Mouse (Mus musculus): ENCODE results near the gene F2.

- TF ChIP-seq CTCF (conservative IDR thresholded peaks at IDR 0.05; ENCODE audit: low read length) = no peak
- TF ChIP-seq POU5F1 (IDR thresholded peaks at IDR 0.05; ENCODE audit: borderline replicate concordance, low read length) = no peak
Measured at GRCm38 (mm10) chr2:91683919-91684318, 47.7 kb upstream of the F2 start.

Measured in E14TG2a.4 (cell line).